Mouse (Mus musculus): ENCODE data around the gene Zfp445. TPM values are rescaled to one million over a fixed set of nuclear protein-coding genes. Genes with fewer than 3 reads are reported as not detected.
A peak's percentile ranks its signal among the peaks of the same experiment; 100 is the strongest.

Gene Zfp445
- polyA plus RNA-seq (2014; fragmentation: Nextera tagmentation; extraction: Ambion mirVana) = 98.4 and 107 TPM in 2 replicates

GRCm38 (mm10) chr9:122865697-122866166 is at the start of gene Zfp445:
Gene Zfp445 (minus strand): TSS chr9:122866006.
- Histone ChIP-seq H3K27me3 (ENCODE audit: control insufficient read depth, insufficient read depth, low read length) (no peaks in the 10 kb centered on the region), H3K4me2 (ENCODE audit: low read depth, low read length) (peak within 1 kb of the TSS; percentile 65), H3K9me3 (ENCODE audit: control insufficient read depth, low read length) (no peaks in the 10 kb centered on the region), H3K4me3 (ENCODE audit: low read depth, low read length) (peak within 1 kb of the TSS; percentile 76), H3K27ac (ENCODE audit: low read depth, low read length) (peak within 1 kb of the TSS; percentile 70), H3K4me1 (ENCODE audit: control insufficient read depth, insufficient read depth, low read length) (peaks cover 9% of the 10 kb centered on the region), H3K9ac (replicated peaks; ENCODE audit: low read depth, low read length) (peak within 1 kb of the TSS; percentile 77), H3K36me3 (ENCODE audit: control insufficient read depth, insufficient read depth, low read length) (peaks cover 17% of the 10 kb centered on the region)
- WGBS = under 1% methylated on average over 34 of the region's 34 CpGs
- ATAC-seq (ENCODE audit: low read depth) = peak; percentile 95

DNA sequence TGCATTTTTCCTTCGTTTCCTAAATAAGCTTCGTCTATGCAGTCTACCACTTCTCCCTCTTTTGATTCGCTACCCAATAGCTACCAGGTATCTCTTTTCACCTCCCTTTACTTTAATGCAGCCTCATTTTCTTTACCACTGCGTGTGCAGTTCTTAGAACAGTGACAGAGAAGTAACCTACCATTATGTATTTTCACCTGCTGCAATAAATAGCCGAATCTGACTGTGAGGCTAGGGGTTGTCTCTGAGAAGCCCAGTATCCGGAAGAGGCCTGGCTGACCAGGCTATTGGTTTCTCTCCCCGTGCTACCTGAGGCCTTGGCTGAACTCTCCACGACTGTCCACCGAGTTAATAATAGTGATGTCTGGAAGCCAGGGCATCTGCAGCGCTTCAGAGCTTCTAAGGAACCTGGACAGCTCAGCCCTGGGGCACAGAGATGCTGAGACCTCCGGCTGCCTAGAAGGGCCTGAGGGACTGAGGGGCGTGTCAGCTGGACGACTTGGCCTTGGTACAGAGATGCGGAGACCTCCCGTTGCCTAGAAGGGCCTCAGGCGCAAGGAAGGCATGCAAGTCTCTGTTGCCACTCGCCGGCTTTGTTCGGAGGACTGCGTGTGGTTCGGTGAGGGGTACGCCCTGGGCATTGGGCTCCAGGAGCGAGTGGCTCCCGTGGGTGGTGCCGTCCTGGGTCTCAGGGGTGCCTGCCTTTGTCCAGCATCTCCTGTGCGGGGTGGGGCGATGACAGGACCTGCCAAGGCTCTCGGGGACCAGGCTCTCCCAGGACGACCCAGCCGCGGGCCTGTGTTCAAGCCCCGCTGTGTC is 37.1 kb upstream of the Zfp445 start:
- H3K27me3 ChIP-seq (ENCODE audit: control insufficient read depth, insufficient read depth, low read length) = no peaks in the 10 kb centered on the region
- WGBS = 14% methylated on average over 32 of the region's 32 CpGs
- H3K4me2 ChIP-seq (ENCODE audit: low read depth, low read length) = peak overlapping the region; percentile 56
- H3K4me1 ChIP-seq (ENCODE audit: control insufficient read depth, insufficient read depth, low read length) = no peaks in the 10 kb centered on the region
- no peaks in the 10 kb centered on the region for H3K9me3 ChIP-seq (ENCODE audit: control insufficient read depth, low read length)
- H3K36me3 ChIP-seq (ENCODE audit: control insufficient read depth, insufficient read depth, low read length) = no peaks in the 10 kb centered on the region
- H3K27ac ChIP-seq (ENCODE audit: low read depth, low read length) = peak overlapping the region; percentile 50
- ATAC-seq (ENCODE audit: low read depth) = peak; percentile 97
- H3K9ac ChIP-seq (replicated peaks; ENCODE audit: low read depth, low read length) = peak overlapping the region; percentile 72
- H3K4me3 ChIP-seq (ENCODE audit: low read depth, low read length) = peak overlapping the region; percentile 39

DNA sequence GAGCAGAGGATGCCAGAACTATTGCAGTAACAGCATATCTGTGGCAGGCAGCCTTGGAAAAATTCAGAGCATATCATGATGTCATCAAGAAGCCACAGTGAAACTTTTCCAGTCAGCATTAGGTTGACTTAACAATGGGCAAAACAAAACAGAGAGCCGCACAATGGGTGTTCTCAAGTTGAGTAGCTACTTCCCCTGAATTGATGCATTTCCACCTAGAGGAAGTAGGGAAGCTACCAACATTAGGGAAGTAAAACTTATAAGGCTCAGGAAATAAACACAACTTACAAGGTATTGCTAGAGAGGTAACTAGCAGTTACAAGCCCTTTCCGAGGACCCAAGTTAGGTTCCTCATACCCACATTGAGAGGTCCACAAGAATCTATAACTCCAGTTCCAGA is 35.2 kb upstream of the Zfp445 start:
- Histone ChIP-seq H3K4me2 (ENCODE audit: low read depth, low read length) (no peak overlapping the region), H3K27me3 (ENCODE audit: control insufficient read depth, insufficient read depth, low read length) (no peaks in the 10 kb centered on the region), H3K27ac (ENCODE audit: low read depth, low read length) (no peak overlapping the region), H3K4me1 (ENCODE audit: control insufficient read depth, insufficient read depth, low read length) (no peaks in the 10 kb centered on the region), H3K9ac (replicated peaks; ENCODE audit: low read depth, low read length) (no peak overlapping the region), H3K36me3 (ENCODE audit: control insufficient read depth, insufficient read depth, low read length) (no peaks in the 10 kb centered on the region; the same call in 1 of the 2 replicates), H3K4me3 (ENCODE audit: low read depth, low read length) (no peak overlapping the region), H3K9me3 (ENCODE audit: control insufficient read depth, low read length) (peaks cover under 1% of the 10 kb centered on the region; the same call in 1 of the 2 replicates)
- ATAC-seq (ENCODE audit: low read depth) = no peak
- WGBS = 93% methylated on average over 2 of the region's 2 CpGs

DNA sequence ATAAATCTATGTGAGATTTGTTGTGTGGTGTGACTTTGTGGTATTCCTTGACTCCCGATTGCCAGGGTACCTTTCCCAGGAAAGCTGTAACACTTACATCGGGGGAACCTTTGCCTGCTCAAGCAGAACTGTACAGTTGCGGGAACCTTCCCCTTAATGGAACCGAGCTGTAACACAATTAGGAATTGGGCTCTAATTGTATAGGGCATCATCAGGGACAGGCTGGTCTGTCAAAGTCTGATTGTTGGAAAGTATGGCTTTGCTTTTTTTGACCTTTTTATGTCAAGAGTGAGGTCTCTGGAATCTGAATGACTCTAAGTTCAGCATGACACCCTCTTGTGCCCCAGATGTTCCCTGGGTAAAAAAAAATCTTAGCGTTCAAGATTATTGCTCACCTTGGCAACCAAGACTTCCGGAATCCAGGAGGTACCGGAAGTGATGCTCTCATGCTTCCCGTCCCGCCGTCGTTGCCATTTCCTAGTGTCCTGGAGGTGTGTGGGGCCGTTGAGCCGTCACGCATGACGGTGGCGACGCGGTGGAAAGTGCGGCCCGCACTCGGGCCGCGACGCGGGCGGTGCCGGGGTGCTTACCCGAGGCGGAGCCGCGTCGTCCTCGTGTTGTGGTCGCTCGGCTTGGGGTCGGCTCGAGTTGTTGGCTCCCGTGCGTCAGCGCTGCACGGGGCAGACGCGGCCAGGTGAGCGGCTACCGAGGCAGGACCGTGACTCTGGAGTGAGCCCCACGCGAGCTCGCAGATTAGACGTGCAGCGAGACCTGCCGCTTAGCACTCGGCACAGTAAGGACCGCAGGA is 20.8 kb upstream of the Zfp445 start:
- Histone ChIP-seq H3K27me3 (ENCODE audit: control insufficient read depth, insufficient read depth, low read length) (no peaks in the 10 kb centered on the region), H3K9ac (replicated peaks; ENCODE audit: low read depth, low read length) (peak overlapping the region; percentile 74), H3K4me1 (ENCODE audit: control insufficient read depth, insufficient read depth, low read length) (peaks cover 3% of the 10 kb centered on the region; the same call in 1 of the 2 replicates), H3K4me2 (ENCODE audit: low read depth, low read length) (peak overlapping the region; percentile 70), H3K9me3 (ENCODE audit: control insufficient read depth, low read length) (no peaks in the 10 kb centered on the region), H3K27ac (ENCODE audit: low read depth, low read length) (peak overlapping the region; percentile 62), H3K36me3 (ENCODE audit: control insufficient read depth, insufficient read depth, low read length) (no peaks in the 10 kb centered on the region; the same call in 1 of the 2 replicates), H3K4me3 (ENCODE audit: low read depth, low read length) (peak overlapping the region; percentile 77)
- ATAC-seq (ENCODE audit: low read depth) = peak; percentile 98
- 6% methylated on average over 54 of the region's 54 CpGs for WGBS

GRCm38 (mm10) chr9:122885385-122885784 is 19.6 kb upstream of the Zfp445 start, which contains the start of gene Zkscan7:
Gene Zkscan7 (plus strand): TSS chr9:122885685.
- Histone ChIP-seq H3K9ac (replicated peaks; ENCODE audit: low read depth, low read length) (peak within 1 kb of the TSS; percentile 74; the same call in 1 of the 2 replicates), H3K27me3 (ENCODE audit: control insufficient read depth, insufficient read depth, low read length) (no peaks in the 10 kb centered on the region), H3K27ac (ENCODE audit: low read depth, low read length) (peak within 1 kb of the TSS; percentile 52), H3K4me1 (ENCODE audit: control insufficient read depth, insufficient read depth, low read length) (peaks cover 3% of the 10 kb centered on the region; the same call in 1 of the 2 replicates), H3K4me2 (ENCODE audit: low read depth, low read length) (peak within 1 kb of the TSS; percentile 70), H3K9me3 (ENCODE audit: control insufficient read depth, low read length) (no peaks in the 10 kb centered on the region), H3K4me3 (ENCODE audit: low read depth, low read length) (peak within 1 kb of the TSS; percentile 77), H3K36me3 (ENCODE audit: control insufficient read depth, insufficient read depth, low read length) (no peaks in the 10 kb centered on the region; the same call in 1 of the 2 replicates)
- no peak for ATAC-seq (ENCODE audit: low read depth)
- 92% methylated on average over 3 of the region's 3 CpGs for WGBS

GRCm38 (mm10) chr9:122875145-122875544 is 9.3 kb upstream of the Zfp445 start:
- no peaks in the 10 kb centered on the region for H3K36me3 ChIP-seq (ENCODE audit: control insufficient read depth, insufficient read depth, low read length)
- WGBS = 98% methylated on average over 2 of the region's 2 CpGs
- ATAC-seq (ENCODE audit: low read depth) = no peak
- no peaks in the 10 kb centered on the region for H3K9me3 ChIP-seq (ENCODE audit: control insufficient read depth, low read length)
- H3K4me1 ChIP-seq (ENCODE audit: control insufficient read depth, insufficient read depth, low read length) = no peaks in the 10 kb centered on the region
- no peak overlapping the region for H3K9ac ChIP-seq (replicated peaks; ENCODE audit: low read depth, low read length)
- H3K4me3 ChIP-seq (ENCODE audit: low read depth, low read length) = no peak overlapping the region
- H3K4me2 ChIP-seq (ENCODE audit: low read depth, low read length) = no peak overlapping the region
- no peak overlapping the region for H3K27ac ChIP-seq (ENCODE audit: low read depth, low read length)
- H3K27me3 ChIP-seq (ENCODE audit: control insufficient read depth, insufficient read depth, low read length) = no peaks in the 10 kb centered on the region

DNA sequence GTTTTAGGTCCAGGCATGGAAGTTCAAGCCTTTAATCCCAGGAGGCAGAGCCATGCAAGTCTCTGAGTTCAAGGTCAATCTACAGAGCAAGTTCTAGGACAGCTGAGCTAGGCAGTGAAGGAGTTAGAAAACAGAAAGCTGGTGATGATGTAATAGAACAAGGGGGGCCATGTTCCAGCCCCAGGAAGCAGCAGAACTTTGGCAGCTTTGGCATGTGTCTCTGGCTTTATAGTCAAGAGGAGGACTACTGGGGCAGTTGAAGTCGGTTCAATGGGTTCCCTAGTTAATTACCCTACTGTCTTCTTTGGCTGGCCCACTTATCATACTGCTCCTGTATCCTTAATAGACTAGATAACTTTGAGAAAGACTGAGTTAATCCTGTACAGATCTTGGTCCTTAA is 8.8 kb upstream of the Zfp445 start:
- H3K27me3 ChIP-seq (ENCODE audit: control insufficient read depth, insufficient read depth, low read length) = no peaks in the 10 kb centered on the region
- H3K9ac ChIP-seq (replicated peaks; ENCODE audit: low read depth, low read length) = no peak overlapping the region
- no peaks in the 10 kb centered on the region for H3K4me1 ChIP-seq (ENCODE audit: control insufficient read depth, insufficient read depth, low read length)
- no peaks in the 10 kb centered on the region for H3K36me3 ChIP-seq (ENCODE audit: control insufficient read depth, insufficient read depth, low read length)
- no peak for ATAC-seq (ENCODE audit: low read depth)
- H3K4me2 ChIP-seq (ENCODE audit: low read depth, low read length) = no peak overlapping the region
- H3K27ac ChIP-seq (ENCODE audit: low read depth, low read length) = no peak overlapping the region
- WGBS = 72% methylated on average over 1 of the region's 1 CpGs
- no peaks in the 10 kb centered on the region for H3K9me3 ChIP-seq (ENCODE audit: control insufficient read depth, low read length)
- H3K4me3 ChIP-seq (ENCODE audit: low read depth, low read length) = no peak overlapping the region

GRCm38 (mm10) chr9:122872595-122872994 is 6.8 kb upstream of the Zfp445 start:
- Histone ChIP-seq H3K27ac (ENCODE audit: low read depth, low read length) (no peak overlapping the region), H3K4me2 (ENCODE audit: low read depth, low read length) (no peak overlapping the region), H3K4me3 (ENCODE audit: low read depth, low read length) (no peak overlapping the region), H3K27me3 (ENCODE audit: control insufficient read depth, insufficient read depth, low read length) (no peaks in the 10 kb centered on the region), H3K4me1 (ENCODE audit: control insufficient read depth, insufficient read depth, low read length) (no peaks in the 10 kb centered on the region), H3K9me3 (ENCODE audit: control insufficient read depth, low read length) (no peaks in the 10 kb centered on the region), H3K36me3 (ENCODE audit: control insufficient read depth, insufficient read depth, low read length) (no peaks in the 10 kb centered on the region), H3K9ac (replicated peaks; ENCODE audit: low read depth, low read length) (no peak overlapping the region)
- WGBS = 88% methylated on average over 4 of the region's 4 CpGs
- no peak for ATAC-seq (ENCODE audit: low read depth)
